Mouse (Mus musculus): ENCODE measurements around the gene Pglyrp1. TPM values are rescaled to one million over a fixed set of nuclear protein-coding genes. Genes with fewer than 3 reads are reported as not detected.

Pglyrp1 gene
- polyA plus RNA-seq, 1 experiment from 2014 or later, result 1.8 TPM

DNA sequence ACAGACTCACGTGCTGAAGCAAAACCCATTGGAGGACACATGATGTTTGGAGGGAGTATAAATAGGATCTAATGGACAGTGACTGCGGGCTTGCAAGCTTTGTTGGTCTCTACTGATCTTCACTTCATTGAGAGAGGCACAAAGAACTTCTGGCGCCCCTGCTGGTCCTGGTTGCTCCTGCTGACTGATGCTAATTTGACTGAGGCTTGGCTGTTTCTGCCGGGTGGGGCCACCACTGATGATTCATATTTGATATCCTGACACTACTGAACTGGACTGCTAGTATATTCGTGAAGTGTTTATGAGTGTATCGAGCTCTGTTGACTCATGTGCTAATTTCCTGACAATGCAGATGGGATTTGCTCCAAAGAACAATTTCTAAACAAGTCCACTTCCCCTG lies 8.3 kb upstream of the Pglyrp1 start:
- Histone ChIP-seq H3K27ac (no peak overlapping the region), H3K9me3 (no peaks in the 10 kb centered on the region), H3K4me1 (no peaks in the 10 kb centered on the region), H3K4me3 (replicated peaks) (no peak overlapping the region), H3K4me2 (no peak overlapping the region), H3K9ac (no peak overlapping the region), H3K36me3 (replicated peaks) (no peaks in the 10 kb centered on the region), H3K27me3 (no peaks in the 10 kb centered on the region)
- WGBS, result 84% methylated on average over 6 of the region's 6 CpGs
- ATAC-seq (ENCODE audit: low FRiP score), result no peak

DNA sequence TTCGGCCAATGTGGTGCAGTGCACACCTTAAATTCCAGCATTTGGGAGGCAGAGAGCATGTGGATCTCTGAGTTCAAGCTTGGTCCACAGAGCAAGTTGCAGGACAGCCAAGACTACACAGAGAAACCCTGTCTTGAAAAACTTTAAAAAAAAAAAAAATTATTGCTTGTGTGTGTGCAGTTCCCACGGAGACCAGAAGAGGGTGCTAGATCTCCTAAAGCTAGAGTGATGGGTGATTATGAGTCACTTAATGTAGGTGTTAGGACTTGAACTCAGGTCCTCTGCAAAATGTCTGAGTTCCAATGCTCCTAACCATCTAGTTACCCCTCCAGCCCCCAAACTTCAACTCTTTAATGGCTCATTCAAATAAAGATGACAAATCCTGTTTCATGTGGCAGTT lies 2.6 kb upstream of the Pglyrp1 start:
- H3K27ac ChIP-seq, result no peak overlapping the region
- WGBS, result 91% methylated on average over 2 of the region's 2 CpGs
- H3K27me3 ChIP-seq, result no peaks in the 10 kb centered on the region
- ATAC-seq (ENCODE audit: low FRiP score), result no peak
- H3K36me3 ChIP-seq (replicated peaks), result no peaks in the 10 kb centered on the region
- H3K9ac ChIP-seq, result no peak overlapping the region
- no peak overlapping the region for H3K4me2 ChIP-seq
- H3K4me1 ChIP-seq, result peaks cover 6% of the 10 kb centered on the region; the same call in 1 of the 2 replicates
- H3K4me3 ChIP-seq (replicated peaks), result no peak overlapping the region
- H3K9me3 ChIP-seq, result no peaks in the 10 kb centered on the region

- peak overlapping the region; percentile 59 for H3K9ac ChIP-seq
- ATAC-seq (ENCODE audit: low FRiP score), result peak; percentile 64
- no peaks in the 10 kb centered on the region for H3K36me3 ChIP-seq (replicated peaks)
- H3K27me3 ChIP-seq, result no peaks in the 10 kb centered on the region; the same call in 1 of the 2 replicates
- H3K4me1 ChIP-seq, result peaks cover 6% of the 10 kb centered on the region; the same call in 1 of the 2 replicates
- H3K4me2 ChIP-seq, result peak overlapping the region; percentile 79
- WGBS, result 35% methylated on average over 13 of the region's 14 CpGs
- no peak overlapping the region for H3K27ac ChIP-seq
- H3K4me3 ChIP-seq (replicated peaks), result peak overlapping the region; percentile 41
- no peaks in the 10 kb centered on the region for H3K9me3 ChIP-seq
These were observed 1.1 kb downstream of the Pglyrp1 start for GRCm38 (mm10) chr7:18872014-18872802.

GRCm38 (mm10) chr7:18872816-18873215 lies 1.7 kb downstream of the Pglyrp1 start:
- Histone ChIP-seq H3K4me2 (peak overlapping the region; percentile 79), H3K9me3 (no peaks in the 10 kb centered on the region), H3K4me1 (peaks cover 6% of the 10 kb centered on the region; the same call in 1 of the 2 replicates), H3K9ac (peak overlapping the region; percentile 59), H3K36me3 (replicated peaks) (no peaks in the 10 kb centered on the region), H3K27me3 (no peaks in the 10 kb centered on the region; the same call in 1 of the 2 replicates), H3K27ac (no peak overlapping the region), H3K4me3 (replicated peaks) (peak overlapping the region; percentile 41)
- peak; percentile 54 for ATAC-seq (ENCODE audit: low FRiP score)
- 3% methylated on average over 7 of the region's 7 CpGs for WGBS

GRCm38 (mm10) chr7:18873253-18873652 lies 2.1 kb downstream of the Pglyrp1 start:
- Histone ChIP-seq H3K36me3 (replicated peaks) (no peaks in the 10 kb centered on the region), H3K4me1 (peaks cover 6% of the 10 kb centered on the region; the same call in 1 of the 2 replicates), H3K4me2 (peak overlapping the region; percentile 79), H3K27me3 (no peaks in the 10 kb centered on the region; the same call in 1 of the 2 replicates), H3K9me3 (no peaks in the 10 kb centered on the region), H3K4me3 (replicated peaks) (peak overlapping the region; percentile 41), H3K9ac (peak overlapping the region; percentile 59), H3K27ac (no peak overlapping the region)
- ATAC-seq (ENCODE audit: low FRiP score), result peak; percentile 85
- 0% methylated on average over 10 of the region's 10 CpGs for WGBS

- no peak for ATAC-seq (ENCODE audit: low FRiP score)
- Histone ChIP-seq H3K9ac (no peak overlapping the region), H3K4me3 (replicated peaks) (no peak overlapping the region), H3K27me3 (no peaks in the 10 kb centered on the region; the same call in 1 of the 2 replicates), H3K36me3 (replicated peaks) (no peaks in the 10 kb centered on the region), H3K4me2 (no peak overlapping the region), H3K4me1 (peaks cover 6% of the 10 kb centered on the region; the same call in 1 of the 2 replicates), H3K9me3 (no peaks in the 10 kb centered on the region), H3K27ac (no peak overlapping the region)
- WGBS, result 90% methylated on average over 5 of the region's 5 CpGs
These were observed 4.2 kb downstream of the Pglyrp1 start for GRCm38 (mm10) chr7:18875372-18875771.

DNA sequence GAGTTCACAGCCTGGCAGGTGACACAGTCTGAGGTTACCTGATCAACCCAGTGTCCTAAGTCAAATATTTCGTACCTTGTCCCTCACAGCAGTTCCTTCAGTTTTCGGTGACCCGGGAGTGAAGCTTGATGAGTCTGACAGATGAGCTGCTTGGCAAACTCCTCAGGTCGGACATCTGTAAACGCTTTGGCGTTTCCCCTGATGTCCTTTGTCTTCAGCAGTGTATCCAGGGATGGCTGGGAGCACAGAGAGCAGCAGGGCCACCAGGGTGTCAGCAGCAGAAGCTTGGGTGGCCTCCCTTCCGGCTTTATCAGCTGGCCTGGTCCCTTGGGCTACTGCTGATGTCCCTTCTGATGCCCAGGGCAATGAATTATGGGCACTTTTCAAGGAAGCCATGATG lies 7.6 kb downstream of the Pglyrp1 start:
- H3K4me3 ChIP-seq (replicated peaks), result no peak overlapping the region
- ATAC-seq (ENCODE audit: low FRiP score), result no peak
- H3K4me2 ChIP-seq, result no peak overlapping the region
- no peaks in the 10 kb centered on the region for H3K36me3 ChIP-seq (replicated peaks)
- no peak overlapping the region for H3K9ac ChIP-seq
- no peaks in the 10 kb centered on the region for H3K9me3 ChIP-seq
- no peaks in the 10 kb centered on the region; the same call in 1 of the 2 replicates for H3K27me3 ChIP-seq
- H3K27ac ChIP-seq, result no peak overlapping the region
- 78% methylated on average over 7 of the region's 7 CpGs for WGBS
- no peaks in the 10 kb centered on the region for H3K4me1 ChIP-seq

DNA sequence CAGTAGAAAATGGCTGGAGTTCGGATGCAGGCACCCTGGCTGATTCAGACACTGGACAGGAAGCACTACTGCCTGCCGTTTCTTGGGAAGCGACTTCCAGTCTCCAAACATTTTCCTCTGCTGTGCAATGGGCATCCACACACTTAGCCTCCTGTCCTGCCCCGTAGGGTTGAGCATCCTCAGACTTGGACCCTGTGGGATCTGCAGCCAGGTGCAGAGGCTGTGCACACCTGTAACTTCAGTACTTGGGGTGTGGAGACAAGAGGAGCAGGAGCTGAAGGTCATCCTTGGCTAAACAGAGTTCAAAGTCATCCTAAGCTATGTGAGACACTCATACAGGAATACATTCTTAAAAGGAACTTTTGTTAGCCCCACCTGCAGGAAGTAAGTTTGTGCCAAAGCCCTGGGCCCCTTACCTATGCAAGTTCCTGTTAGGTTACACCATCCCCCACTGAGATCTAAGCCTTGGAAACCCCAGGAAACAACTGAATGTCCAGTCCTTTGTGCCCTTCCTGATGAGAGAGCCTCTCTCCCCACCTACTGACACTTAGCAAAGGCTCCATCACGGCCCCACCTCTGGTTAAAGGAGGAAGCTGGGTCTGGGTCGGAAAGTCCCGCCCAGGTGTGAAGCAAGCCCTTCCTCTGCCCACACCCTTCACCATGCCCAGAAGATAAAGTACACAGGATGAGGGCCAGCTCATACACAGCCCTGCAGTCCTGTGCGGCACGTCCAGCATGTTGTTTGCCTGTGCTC lies 13.0 kb downstream of the Pglyrp1 start:
- Histone ChIP-seq H3K4me1 (no peaks in the 10 kb centered on the region), H3K27me3 (no peaks in the 10 kb centered on the region), H3K9ac (no peak overlapping the region), H3K4me2 (no peak overlapping the region), H3K9me3 (no peaks in the 10 kb centered on the region), H3K36me3 (replicated peaks) (no peaks in the 10 kb centered on the region), H3K4me3 (replicated peaks) (no peak overlapping the region), H3K27ac (no peak overlapping the region)
- 74% methylated on average over 9 of the region's 9 CpGs for WGBS
- no peak for ATAC-seq (ENCODE audit: low FRiP score)

DNA sequence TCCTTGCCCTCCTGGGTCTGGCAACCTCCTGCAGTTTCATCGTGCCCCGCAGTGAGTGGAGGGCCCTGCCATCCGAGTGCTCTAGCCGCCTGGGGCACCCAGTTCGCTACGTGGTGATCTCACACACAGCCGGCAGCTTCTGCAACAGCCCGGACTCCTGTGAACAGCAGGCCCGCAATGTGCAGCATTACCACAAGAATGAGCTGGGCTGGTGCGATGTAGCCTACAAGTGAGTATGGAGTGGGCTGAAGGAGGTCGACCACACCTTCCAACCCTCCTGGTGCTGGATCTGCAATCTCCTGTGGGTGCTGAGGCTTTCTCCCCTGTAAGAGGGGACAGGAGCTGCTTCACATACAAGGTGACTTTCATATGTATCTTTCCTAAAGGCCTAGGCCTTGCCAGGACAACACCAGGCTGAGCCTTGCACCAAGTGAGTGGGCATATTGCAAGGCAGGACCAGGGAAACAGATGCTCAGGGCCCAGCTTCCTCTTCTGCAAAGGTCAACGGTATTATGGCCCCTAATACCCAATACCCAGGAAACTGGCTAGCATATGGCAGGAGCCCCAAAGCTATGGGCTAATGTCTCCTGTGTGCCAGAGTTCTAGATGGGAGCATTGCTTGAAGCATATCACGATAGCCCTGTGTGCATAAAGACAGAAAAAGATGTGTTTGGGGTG lies 13.8 kb downstream of the Pglyrp1 start:
- Histone ChIP-seq H3K4me3 (replicated peaks) (no peak overlapping the region), H3K27me3 (no peaks in the 10 kb centered on the region), H3K27ac (no peak overlapping the region), H3K4me2 (no peak overlapping the region), H3K9ac (no peak overlapping the region), H3K36me3 (replicated peaks) (no peaks in the 10 kb centered on the region), H3K9me3 (no peaks in the 10 kb centered on the region), H3K4me1 (no peaks in the 10 kb centered on the region)
- WGBS, result 70% methylated on average over 13 of the region's 13 CpGs
- ATAC-seq (ENCODE audit: low FRiP score), result no peak

DNA sequence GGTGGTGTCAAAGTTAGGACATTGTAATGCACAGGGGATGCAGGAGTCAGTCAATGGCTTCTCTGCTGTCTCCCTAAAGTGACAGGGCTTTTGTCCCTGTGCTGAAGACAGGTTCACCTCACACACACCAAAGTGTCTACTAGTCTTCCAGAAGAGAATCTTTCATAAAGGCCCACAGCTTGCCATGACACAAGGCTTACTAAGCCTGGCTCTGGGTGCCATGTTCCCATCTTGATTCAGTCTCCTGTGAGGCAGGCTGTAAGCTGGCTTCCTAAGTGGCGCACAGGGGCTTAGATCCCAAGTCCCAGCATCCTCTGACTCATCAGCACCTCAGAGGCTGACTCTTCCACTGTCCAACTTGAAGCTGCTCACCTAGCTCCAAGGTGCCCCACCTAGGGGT lies 15.8 kb downstream of the Pglyrp1 start:
- no peak overlapping the region for H3K9ac ChIP-seq
- no peak overlapping the region for H3K4me2 ChIP-seq
- H3K4me1 ChIP-seq, result no peaks in the 10 kb centered on the region
- H3K27me3 ChIP-seq, result no peaks in the 10 kb centered on the region
- no peaks in the 10 kb centered on the region for H3K9me3 ChIP-seq
- WGBS, result 90% methylated on average over 1 of the region's 1 CpGs
- no peak for ATAC-seq (ENCODE audit: low FRiP score)
- H3K36me3 ChIP-seq (replicated peaks), result no peaks in the 10 kb centered on the region
- no peak overlapping the region for H3K4me3 ChIP-seq (replicated peaks)
- no peak overlapping the region for H3K27ac ChIP-seq

DNA sequence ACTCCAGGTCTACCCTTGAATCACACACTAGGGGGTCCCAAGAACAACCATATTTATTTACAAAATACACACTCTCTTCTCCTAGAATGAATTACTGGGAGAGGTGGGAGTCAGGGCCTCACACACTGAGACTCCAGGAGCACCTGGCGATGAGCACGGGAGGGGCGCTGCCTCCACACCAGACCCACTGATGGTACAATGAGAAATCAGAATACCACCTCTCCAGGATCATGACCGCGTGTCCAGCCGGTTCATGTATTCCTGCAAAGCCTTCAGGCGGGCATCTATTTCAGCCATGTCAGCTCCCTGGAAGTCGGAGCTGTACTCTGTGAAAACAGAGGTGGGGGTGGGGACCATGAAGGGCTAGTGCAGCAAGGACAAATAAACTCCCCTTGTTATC lies 19.7 kb downstream of the Pglyrp1 start:
- Histone ChIP-seq H3K4me3 (replicated peaks) (no peak overlapping the region), H3K36me3 (replicated peaks) (no peaks in the 10 kb centered on the region), H3K4me2 (no peak overlapping the region), H3K9ac (no peak overlapping the region), H3K27me3 (peaks cover 31% of the 10 kb centered on the region), H3K4me1 (peaks cover 23% of the 10 kb centered on the region), H3K27ac (no peak overlapping the region), H3K9me3 (no peaks in the 10 kb centered on the region)
- ATAC-seq (ENCODE audit: low FRiP score), result no peak
- WGBS, result 91% methylated on average over 8 of the region's 8 CpGs
